ENCODE assay signal across 17 mouse cellular contexts in the genomic region with DNA sequence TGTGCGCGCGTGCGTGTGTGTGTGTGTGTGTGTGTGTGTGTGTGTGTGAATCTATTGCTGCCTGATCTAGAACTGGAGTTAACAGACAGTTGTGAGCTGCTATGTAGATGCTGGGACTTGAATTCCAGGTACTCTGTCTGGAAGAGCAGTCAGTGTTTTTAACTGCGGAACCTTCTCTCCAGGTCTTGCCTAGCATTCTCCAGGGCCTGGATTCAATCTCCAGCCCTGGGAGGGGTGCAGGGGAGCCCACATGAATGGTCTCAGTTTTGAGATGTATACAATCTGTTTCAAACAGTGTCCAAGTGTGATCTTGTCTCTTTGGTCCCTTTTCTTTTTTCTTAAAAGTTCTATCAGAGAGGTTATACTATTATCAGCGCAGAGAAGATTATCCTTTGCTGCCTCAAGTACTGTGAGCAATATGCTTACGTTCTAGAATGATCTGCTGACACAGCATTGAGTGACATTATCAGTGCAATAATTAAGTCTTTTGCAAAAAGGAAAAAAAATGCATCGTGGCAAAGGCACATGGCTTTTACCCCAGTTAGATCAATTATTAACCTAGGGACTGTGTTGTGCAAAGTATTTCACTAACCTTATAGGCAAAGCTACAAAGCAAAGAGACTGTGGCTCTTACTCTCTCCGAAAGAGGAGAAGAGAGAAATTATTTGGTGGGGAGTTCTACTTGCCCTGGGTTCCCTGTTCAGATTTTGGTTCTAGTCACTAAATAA. TPM values are rescaled to one million over a fixed set of nuclear protein-coding genes. Genes with fewer than 3 reads are reported as not detected.
DNase-seq lines count a peak whose midpoint lies in the region; ATAC-seq and TF ChIP-seq lines count a peak whose summit lies in the region.
"Had no signal": no experiment of that assay in that cellular context is flagged by ENCODE, and none has a peak within 500 bp of the region (broad histone marks: within the 10 kb centered on the region; RNA-seq: fewer than 3 reads in every experiment).

No protein-coding gene starts in this region.

- peaks cover 3% of the 10 kb centered on the region; the same call in 1 of the 2 replicates for H3K4me1 ChIP-seq in intestine, embryonic 15.5 days (replicated peaks)
- no peaks in the 10 kb centered on the region for H3K4me1 ChIP-seq in liver, embryonic 11.5 days (replicated peaks; ENCODE audit: control insufficient read depth, insufficient read depth, low read length)
- H3K4me1 ChIP-seq in stomach, embryonic 16.5 days (ENCODE audit: control insufficient read depth, insufficient read depth, low read length), result no peaks in the 10 kb centered on the region
- no peaks in the 10 kb centered on the region for H3K4me1 ChIP-seq in forebrain, postnatal 0 days (ENCODE audit: insufficient read depth)
- H3K4me1 ChIP-seq: embryonic facial prominence, embryonic 12.5 days; hindbrain, embryonic 12.5 days; limb, embryonic 15.5 days; midbrain, embryonic 13.5 days had no signal

- DNase-seq in kidney, adult 18-20 months, result peak; percentile 13
- no peak for DNase-seq in kidney, postnatal 25 days
- no peak for DNase-seq in liver, embryonic 11.5 days (ENCODE audit: low spot score)
- no peak for DNase-seq in right cerebral cortex, postnatal 14 days
- no peak for DNase-seq in adrenal gland, adult 18-20 months (ENCODE audit: low spot score in 2 of 2)
- DNase-seq in forebrain, postnatal 0 days, result no peak
- DNase-seq: gastrocnemius, postnatal 10 days; lung, postnatal 36 days; thymus, adult 2 months had no signal

- H3K27me3 ChIP-seq in intestine, embryonic 15.5 days (replicated peaks), result no peaks in the 10 kb centered on the region
- no peaks in the 10 kb centered on the region for H3K27me3 ChIP-seq in liver, embryonic 11.5 days (replicated peaks; ENCODE audit: control insufficient read depth, insufficient read depth, low read length)
- no peaks in the 10 kb centered on the region for H3K27me3 ChIP-seq in stomach, embryonic 16.5 days (ENCODE audit: control insufficient read depth, insufficient read depth, low read length)
- no peaks in the 10 kb centered on the region for H3K27me3 ChIP-seq in forebrain, postnatal 0 days (ENCODE audit: insufficient read depth, low read length)
- H3K27me3 ChIP-seq: embryonic facial prominence, embryonic 12.5 days; hindbrain, embryonic 12.5 days; limb, embryonic 15.5 days; midbrain, embryonic 13.5 days; Patski had no signal

- H3K27ac ChIP-seq in intestine, embryonic 15.5 days, result peak overlapping the region; percentile 78
- peak overlapping the region; percentile 62; the same call in 1 of the 2 replicates for H3K27ac ChIP-seq in liver, embryonic 11.5 days (ENCODE audit: low read depth, low read length)
- H3K27ac ChIP-seq in stomach, embryonic 16.5 days (ENCODE audit: low read length), result peak overlapping the region; percentile 60
- no peak overlapping the region for H3K27ac ChIP-seq in forebrain, postnatal 0 days (ENCODE audit: low read depth, low read length)
- H3K27ac ChIP-seq: embryonic facial prominence, embryonic 12.5 days; hindbrain, embryonic 12.5 days; limb, embryonic 15.5 days; midbrain, embryonic 13.5 days had no signal

- no peak overlapping the region for H3K4me3 ChIP-seq in intestine, embryonic 15.5 days (replicated peaks)
- H3K4me3 ChIP-seq in liver, embryonic 11.5 days (ENCODE audit: low read depth, low read length), result no peak overlapping the region
- H3K4me3 ChIP-seq in stomach, embryonic 16.5 days (replicated peaks; ENCODE audit: low read length), result no peak overlapping the region
- H3K4me3 ChIP-seq in forebrain, postnatal 0 days (ENCODE audit: low read depth, low read length), result no peak overlapping the region
- H3K4me3 ChIP-seq: embryonic facial prominence, embryonic 12.5 days; hindbrain, embryonic 12.5 days; limb, embryonic 15.5 days; midbrain, embryonic 13.5 days; myocyte had no signal

- 74% methylated on average over 9 of the region's 9 CpGs for WGBS in intestine, embryonic 15.5 days
- WGBS in liver, embryonic 11.5 days, result 78% methylated on average over 9 of the region's 9 CpGs
- 72% methylated on average over 9 of the region's 9 CpGs for WGBS in stomach, embryonic 16.5 days
- WGBS in forebrain, postnatal 0 days, result 87% methylated on average over 9 of the region's 9 CpGs

- H3K36me3 ChIP-seq in intestine, embryonic 15.5 days, result no peaks in the 10 kb centered on the region
- no peaks in the 10 kb centered on the region for H3K36me3 ChIP-seq in liver, embryonic 11.5 days (ENCODE audit: control insufficient read depth, insufficient read depth, low read length)
- H3K36me3 ChIP-seq in stomach, embryonic 16.5 days (ENCODE audit: control insufficient read depth, insufficient read depth, low read length), result no peaks in the 10 kb centered on the region
- H3K36me3 ChIP-seq in forebrain, postnatal 0 days (ENCODE audit: insufficient read depth), result no peaks in the 10 kb centered on the region
- H3K36me3 ChIP-seq: embryonic facial prominence, embryonic 12.5 days; hindbrain, embryonic 12.5 days; limb, embryonic 15.5 days; midbrain, embryonic 13.5 days had no signal

- no peak overlapping the region for H3K9ac ChIP-seq in intestine, embryonic 15.5 days
- H3K9ac ChIP-seq in liver, embryonic 11.5 days (ENCODE audit: low read depth, low read length), result no peak overlapping the region
- H3K9ac ChIP-seq in stomach, embryonic 16.5 days (ENCODE audit: low read length), result no peak overlapping the region
- H3K9ac ChIP-seq in forebrain, postnatal 0 days, result no peak overlapping the region
- H3K9ac ChIP-seq: embryonic facial prominence, embryonic 12.5 days; hindbrain, embryonic 12.5 days; limb, embryonic 15.5 days; midbrain, embryonic 13.5 days had no signal

- 0 out of 2 replicates have a peak overlapping the region, but pooled peaks have one; percentile 10 for H3K4me2 ChIP-seq in intestine, embryonic 15.5 days (replicated peaks)
- no peak overlapping the region for H3K4me2 ChIP-seq in liver, embryonic 11.5 days
- 0 out of 2 replicates have a peak overlapping the region, but pooled peaks have one; percentile 4 for H3K4me2 ChIP-seq in stomach, embryonic 16.5 days (ENCODE audit: low read depth, low read length)
- no peak overlapping the region for H3K4me2 ChIP-seq in forebrain, postnatal 0 days (ENCODE audit: low read depth)
- H3K4me2 ChIP-seq: embryonic facial prominence, embryonic 12.5 days; hindbrain, embryonic 12.5 days; limb, embryonic 15.5 days; midbrain, embryonic 13.5 days had no signal

- H3K9me3 ChIP-seq in intestine, embryonic 15.5 days, result no peaks in the 10 kb centered on the region
- H3K9me3 ChIP-seq in liver, embryonic 11.5 days (ENCODE audit: control insufficient read depth, low read length), result no peaks in the 10 kb centered on the region
- no peaks in the 10 kb centered on the region for H3K9me3 ChIP-seq in stomach, embryonic 16.5 days (replicated peaks; ENCODE audit: control insufficient read depth, low read length)
- H3K9me3 ChIP-seq in forebrain, postnatal 0 days (ENCODE audit: low read length), result no peaks in the 10 kb centered on the region
- H3K9me3 ChIP-seq: embryonic facial prominence, embryonic 12.5 days; hindbrain, embryonic 12.5 days; limb, embryonic 15.5 days; midbrain, embryonic 13.5 days had no signal

- no peak for TF ChIP-seq CTCF in forebrain, postnatal 0 days (IDR thresholded peaks at IDR 0.05; ENCODE audit: low read depth)

- ATAC-seq in intestine, embryonic 15.5 days, result peak; percentile 93
- no peak for ATAC-seq in liver, embryonic 11.5 days (replicated peaks; ENCODE audit: low FRiP score)
- peak; percentile 58; the same call in 1 of the 2 replicates for ATAC-seq in stomach, embryonic 16.5 days (ENCODE audit: insufficient read depth, low FRiP score)
- no peak for ATAC-seq in forebrain, postnatal 0 days
- ATAC-seq: midbrain, embryonic 13.5 days; Patski had no signal

RNA-seq across cellular contexts. Expression of a gene that starts 32.0 kb away (rescaled TPM):
- polyA plus RNA-seq in intestine, embryonic 15.5 days (2015; fragmentation: Nextera tagmentation; extraction: Ambion mirVana), result 114 and 135 TPM in 2 replicates
- 64.4 and 74.5 TPM in 2 replicates for polyA plus RNA-seq in liver, embryonic 11.5 days (2014; fragmentation: Nextera tagmentation; extraction: Ambion mirVana)
- polyA plus RNA-seq in stomach, embryonic 16.5 days (2015; fragmentation: Nextera tagmentation; extraction: Ambion mirVana), result 126 and 137 TPM in 2 replicates
- 100 to 1,000 TPM; 125 to 151 TPM for total RNA-seq in adrenal gland, adult 18-20 months (2021)
- total RNA-seq in forebrain, postnatal 0 days (2014; rRNA removed), result 70.9 and 79.5 TPM in 2 replicates
- polyA plus RNA-seq in forebrain, postnatal 0 days (2015; fragmentation: Nextera tagmentation; extraction: Ambion mirVana), result 158 and 179 TPM in 2 replicates

RNA-seq across cellular contexts. Expression of a gene that starts 56.5 kb away (rescaled TPM):
- polyA plus RNA-seq in intestine, embryonic 15.5 days (2015; fragmentation: Nextera tagmentation; extraction: Ambion mirVana), result 329 and 363 TPM in 2 replicates
- polyA plus RNA-seq in liver, embryonic 11.5 days (2014; fragmentation: Nextera tagmentation; extraction: Ambion mirVana), result 180 and 186 TPM in 2 replicates
- 300 and 317 TPM in 2 replicates for polyA plus RNA-seq in stomach, embryonic 16.5 days (2015; fragmentation: Nextera tagmentation; extraction: Ambion mirVana)
- 100 to 1,000 TPM; 179 to 185 TPM for total RNA-seq in adrenal gland, adult 18-20 months (2021)
- total RNA-seq in forebrain, postnatal 0 days (2014; rRNA removed), result 105 and 108 TPM in 2 replicates
- polyA plus RNA-seq in forebrain, postnatal 0 days (2015; fragmentation: Nextera tagmentation; extraction: Ambion mirVana), result 267 and 312 TPM in 2 replicates

Comparison
In these comparisons a context has a peak if more than half of its experiments do, and no peak if none do; other contexts are left out.
1. ATAC-seq: peak in intestine, embryonic 15.5 days (single experiment) and stomach, embryonic 16.5 days (single experiment); none in liver, embryonic 11.5 days (single experiment) and forebrain, postnatal 0 days (single experiment).
2. H3K4me2 ChIP-seq: peak in intestine, embryonic 15.5 days (single experiment) and stomach, embryonic 16.5 days (single experiment); none in liver, embryonic 11.5 days (single experiment) and forebrain, postnatal 0 days (single experiment).